25 mouse cellular contexts compared by ENCODE assay signal in genomic region chr11:99573164-99573563, GRCm38 (mm10). TPM values are rescaled to one million over a fixed set of nuclear protein-coding genes. Genes with fewer than 3 reads are reported as not detected.
DNase-seq lines count a peak whose midpoint lies in the region; TF ChIP-seq lines count a peak whose summit lies in the region.
"Had no signal": no experiment of that assay in that cellular context is flagged by ENCODE, and none has a peak within 500 bp of the region (broad histone marks: within the 10 kb centered on the region; RNA-seq: fewer than 3 reads in every experiment).

No protein-coding gene starts in this region.

- intact Hi-C loops in left cerebral cortex, postnatal 4 days (cut with DNase I) = no loop called here

- H3K4me1 ChIP-seq in embryonic fibroblast, embryonic 13.5 days (ENCODE audit: control insufficient read depth, insufficient read depth, low read length) = peaks cover under 1% of the 10 kb centered on the region; the same call in 1 of the 2 replicates
- H3K4me1 ChIP-seq: embryonic facial prominence, embryonic 12.5 days; forebrain, embryonic 13.5 days; heart, embryonic 15.5 days had no signal

- H3K4me3 ChIP-seq in embryonic fibroblast, embryonic 13.5 days (ENCODE audit: insufficient read depth, low read length) = no peak overlapping the region
- H3K4me3 ChIP-seq: embryonic facial prominence, embryonic 12.5 days; heart, adult 2 months; heart, embryonic 15.5 days; hindbrain, embryonic 13.5 days had no signal

- DNase-seq in left cerebral cortex, adult 9 months (ENCODE audit: low spot score in 2 of 2) = peak; percentile 5 to 19
- no peak for DNase-seq in left cerebral cortex, postnatal 4 days
- peak; percentile 35 for DNase-seq in right cerebral cortex, adult 18-20 months
- DNase-seq in right cerebral cortex, postnatal 14 days = no peak
- DNase-seq in gastrocnemius, postnatal 25 days = no peak
- DNase-seq: adrenal gland, adult 8-10 months; adrenal gland, postnatal 36 days; cerebellum, adult 11-12 months; cerebellum, adult 9-10 months; cerebellum, postnatal 25 days; forebrain, postnatal 0 days; heart, adult 2 months; heart, postnatal 14 days had no signal

- no peak for TF ChIP-seq POLR2A in embryonic fibroblast, embryonic 13.5 days (IDR thresholded peaks at IDR 0.05; ENCODE audit: low read depth, low read length)

- peak overlapping the region; percentile 81 for H3K27ac ChIP-seq in embryonic fibroblast, embryonic 13.5 days (ENCODE audit: insufficient read depth, low read length)
- H3K27ac ChIP-seq: embryonic facial prominence, embryonic 12.5 days; forebrain, embryonic 13.5 days; heart, adult 2 months; heart, embryonic 15.5 days; hindbrain, embryonic 13.5 days; hindbrain, postnatal 0 days had no signal

- no peak for TF ChIP-seq CTCF in embryonic fibroblast, embryonic 13.5 days (IDR thresholded peaks at IDR 0.05; ENCODE audit: borderline replicate concordance, insufficient read depth, low read length)

RNA-seq across cellular contexts. Expression of gene Krtap3-1, which starts 6.7 kb away (rescaled TPM):
- total RNA-seq in left cerebral cortex, postnatal 4 days (2021) = not detected
- polyA plus RNA-seq in embryonic fibroblast, embryonic 13.5 days (2011; ENCODE audit: insufficient read length, low read depth, missing spikeins) = not detected in 2 replicates
- total RNA-seq in gastrocnemius, postnatal 25 days (2021) = not detected
- total RNA-seq: adrenal gland, adult 8-10 months; adrenal gland, postnatal 36 days; CH12.LX; forebrain, postnatal 0 days; gastrocnemius, adult 8-10 months; heart, adult 2 months; heart, postnatal 14 days; hematopoietic stem cell, adult 5-6 weeks; hindbrain, postnatal 0 days had no signal
- polyA plus RNA-seq: cortical plate, adult 2 months; embryonic facial prominence, embryonic 12.5 days; forebrain, embryonic 13.5 days; forebrain, postnatal 0 days; gonadal fat pad, adult 2 months; heart, adult 2 months; heart, embryonic 11.5 days; heart, embryonic 15.5 days; hindbrain, embryonic 13.5 days; hindbrain, postnatal 0 days had no signal

RNA-seq across cellular contexts. Expression of gene Krtap1-5, which starts 7.7 kb away (rescaled TPM):
- not detected for total RNA-seq in left cerebral cortex, postnatal 4 days (2021)
- not detected in 2 replicates for polyA plus RNA-seq in embryonic fibroblast, embryonic 13.5 days (2011; ENCODE audit: insufficient read length, low read depth, missing spikeins)
- total RNA-seq in gastrocnemius, postnatal 25 days (2021) = not detected
- total RNA-seq: adrenal gland, adult 8-10 months; adrenal gland, postnatal 36 days; CH12.LX; forebrain, postnatal 0 days; gastrocnemius, adult 8-10 months; heart, adult 2 months; heart, postnatal 14 days; hematopoietic stem cell, adult 5-6 weeks; hindbrain, postnatal 0 days had no signal
- polyA plus RNA-seq: cortical plate, adult 2 months; embryonic facial prominence, embryonic 12.5 days; forebrain, embryonic 13.5 days; forebrain, postnatal 0 days; gonadal fat pad, adult 2 months; heart, adult 2 months; heart, embryonic 11.5 days; heart, embryonic 15.5 days; hindbrain, embryonic 13.5 days; hindbrain, postnatal 0 days had no signal

RNA-seq across cellular contexts. Expression of gene Krtap1-4, which starts 10.3 kb away (rescaled TPM):
- total RNA-seq in left cerebral cortex, postnatal 4 days (2021) = not detected
- not detected in 2 replicates for polyA plus RNA-seq in embryonic fibroblast, embryonic 13.5 days (2011; ENCODE audit: insufficient read length, low read depth, missing spikeins)
- not detected for total RNA-seq in gastrocnemius, postnatal 25 days (2021)
- total RNA-seq: adrenal gland, adult 8-10 months; adrenal gland, postnatal 36 days; CH12.LX; forebrain, postnatal 0 days; gastrocnemius, adult 8-10 months; heart, adult 2 months; heart, postnatal 14 days; hematopoietic stem cell, adult 5-6 weeks; hindbrain, postnatal 0 days had no signal
- polyA plus RNA-seq: cortical plate, adult 2 months; embryonic facial prominence, embryonic 12.5 days; forebrain, embryonic 13.5 days; forebrain, postnatal 0 days; gonadal fat pad, adult 2 months; heart, adult 2 months; heart, embryonic 11.5 days; heart, embryonic 15.5 days; hindbrain, embryonic 13.5 days; hindbrain, postnatal 0 days had no signal

RNA-seq across cellular contexts. Expression of gene Gm11939, which starts 13.9 kb away (rescaled TPM):
- not detected for total RNA-seq in left cerebral cortex, postnatal 4 days (2021)
- polyA plus RNA-seq in embryonic fibroblast, embryonic 13.5 days (2011; ENCODE audit: insufficient read length, low read depth, missing spikeins) = not detected in 2 replicates
- not detected for total RNA-seq in gastrocnemius, postnatal 25 days (2021)
- total RNA-seq: adrenal gland, adult 8-10 months; adrenal gland, postnatal 36 days; CH12.LX; forebrain, postnatal 0 days; gastrocnemius, adult 8-10 months; heart, adult 2 months; heart, postnatal 14 days; hematopoietic stem cell, adult 5-6 weeks; hindbrain, postnatal 0 days had no signal
- polyA plus RNA-seq: cortical plate, adult 2 months; embryonic facial prominence, embryonic 12.5 days; forebrain, embryonic 13.5 days; forebrain, postnatal 0 days; gonadal fat pad, adult 2 months; heart, adult 2 months; heart, embryonic 11.5 days; heart, embryonic 15.5 days; hindbrain, embryonic 13.5 days; hindbrain, postnatal 0 days had no signal

RNA-seq across cellular contexts. Expression of gene Krtap3-2, which starts 16.5 kb away (rescaled TPM):
- not detected for total RNA-seq in left cerebral cortex, postnatal 4 days (2021)
- not detected in 2 replicates for polyA plus RNA-seq in embryonic fibroblast, embryonic 13.5 days (2011; ENCODE audit: insufficient read length, low read depth, missing spikeins)
- total RNA-seq in gastrocnemius, postnatal 25 days (2021) = not detected
- total RNA-seq: adrenal gland, adult 8-10 months; adrenal gland, postnatal 36 days; CH12.LX; forebrain, postnatal 0 days; gastrocnemius, adult 8-10 months; heart, adult 2 months; heart, postnatal 14 days; hematopoietic stem cell, adult 5-6 weeks; hindbrain, postnatal 0 days had no signal
- polyA plus RNA-seq: cortical plate, adult 2 months; embryonic facial prominence, embryonic 12.5 days; forebrain, embryonic 13.5 days; forebrain, postnatal 0 days; gonadal fat pad, adult 2 months; heart, adult 2 months; heart, embryonic 11.5 days; heart, embryonic 15.5 days; hindbrain, embryonic 13.5 days; hindbrain, postnatal 0 days had no signal

Comparison
In these comparisons a context has a peak if more than half of its experiments do, and no peak if none do; other contexts are left out.
1. DNase-seq: peak in left cerebral cortex, adult 9 months (2 of 2) and right cerebral cortex, adult 18-20 months (single experiment); none in left cerebral cortex, postnatal 4 days (single experiment), right cerebral cortex, postnatal 14 days (single experiment) and gastrocnemius, postnatal 25 days (single experiment).